Mouse (Mus musculus) cerebellum, postnatal 25 days (tissue): Measurements from ENCODE around the gene Amz2.

Source experiments
- DNase-seq, 2 experiments: peaks; one replicate each; pipeline ENCODE4 v3.0.0; 2021; ENCODE audit warnings: mixed read lengths in 2 of 2

The Amz2 gene

DNA sequence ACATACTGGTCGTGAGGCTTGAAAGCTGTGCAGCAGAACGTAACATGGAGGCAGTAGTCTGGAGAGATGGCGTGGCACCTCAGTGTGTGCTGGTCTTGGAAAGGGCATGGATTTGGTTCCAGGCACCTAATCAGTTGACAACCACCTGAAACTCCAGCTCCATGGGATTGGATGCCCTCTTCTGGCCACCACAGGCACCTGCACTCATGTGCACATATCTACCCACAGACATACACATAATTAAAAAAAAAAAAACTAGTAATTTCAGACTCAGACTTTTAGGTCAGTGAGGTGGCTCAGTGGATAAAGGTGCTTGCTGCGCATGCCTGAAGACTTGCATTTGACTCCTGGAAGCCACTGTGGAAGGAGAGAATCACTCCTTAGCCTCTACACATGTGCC, 3.5 kb upstream of the Amz2 start:
- DNase-seq: no peak

DNA sequence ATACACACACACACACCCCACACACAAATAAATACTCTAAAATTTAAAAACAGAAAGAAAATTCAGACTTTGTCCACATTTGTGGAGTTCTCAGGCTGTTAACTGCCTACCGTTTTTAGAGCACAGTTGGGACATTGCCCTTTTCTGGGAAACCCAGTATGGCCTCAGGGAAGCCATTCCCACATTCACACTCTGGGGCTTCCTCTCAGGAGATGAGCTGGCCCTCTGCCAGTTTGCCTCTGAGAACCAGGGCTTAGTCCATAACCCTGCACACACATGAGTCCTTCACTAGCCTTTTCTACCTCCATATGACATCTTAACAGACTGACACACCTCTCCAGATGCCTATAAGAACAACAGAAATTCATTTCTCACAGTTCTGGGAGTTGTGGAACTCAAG, 2.5 kb upstream of the Amz2 start:
- DNase-seq: peak in 1 of 2 experiments; percentile 41

DNA sequence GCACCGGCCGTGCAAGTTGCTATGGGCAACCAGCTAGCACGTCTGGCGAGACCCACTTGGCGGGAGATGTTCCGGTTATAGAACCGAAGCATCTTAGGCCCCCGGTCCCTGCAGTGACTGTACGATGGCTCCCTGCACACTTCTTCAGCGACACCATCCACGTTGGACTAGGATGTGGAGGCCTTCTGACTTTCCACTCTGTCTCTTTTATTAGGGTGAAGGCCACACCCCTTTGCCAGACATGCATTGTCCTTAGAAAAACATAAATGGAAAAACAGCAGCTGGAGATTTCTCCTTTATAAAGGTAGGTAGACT, 483 bp downstream of the Amz2 start:
- no peak for DNase-seq

DNA sequence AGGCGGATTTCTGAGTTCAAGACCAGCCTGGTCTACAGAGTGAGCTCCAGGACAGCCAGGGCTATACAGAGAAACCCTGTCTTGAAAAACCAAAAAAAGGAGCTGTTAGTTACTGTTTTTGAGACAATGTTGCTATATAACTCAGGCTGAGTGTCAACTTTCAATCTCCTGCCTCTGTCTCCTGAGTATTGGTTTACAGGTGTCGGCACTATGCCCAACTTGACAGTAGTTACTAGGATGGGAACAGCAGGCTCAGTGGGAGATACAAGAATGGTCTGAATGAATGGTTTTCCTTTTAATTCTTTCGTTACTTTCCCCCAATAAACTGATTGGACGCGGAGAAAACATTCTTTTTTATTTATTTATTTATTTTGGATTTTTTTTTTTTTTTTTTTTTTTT, 1.6 kb downstream of the Amz2 start:
- DNase-seq: no peak

DNA sequence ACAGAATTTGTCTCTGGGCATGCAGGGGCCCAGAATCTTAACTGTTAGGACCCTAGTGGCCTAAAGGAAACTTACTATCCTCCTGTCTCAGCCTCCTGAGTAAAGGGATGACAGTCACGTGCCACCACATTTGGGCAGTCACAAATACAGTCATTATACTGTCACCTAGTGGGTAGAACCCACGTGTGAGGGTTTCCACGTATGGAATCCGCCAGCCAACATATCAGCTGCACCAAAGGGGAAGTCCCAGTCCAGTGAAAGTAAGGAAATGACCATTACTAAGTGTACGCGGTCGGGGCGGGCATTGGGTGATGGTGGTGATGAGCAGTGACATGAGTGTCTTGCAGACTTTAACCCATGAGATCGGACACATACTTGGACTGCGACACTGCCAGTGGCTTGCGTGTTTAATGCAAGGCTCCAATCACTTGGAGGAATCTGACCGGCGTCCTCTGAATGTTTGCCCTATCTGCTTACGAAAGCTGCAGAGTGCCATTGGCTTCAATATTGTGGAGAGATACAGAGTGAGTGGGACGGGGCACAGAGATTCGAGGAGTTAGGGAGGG, 8.6 kb downstream of the Amz2 start:
- no peak for DNase-seq

DNA sequence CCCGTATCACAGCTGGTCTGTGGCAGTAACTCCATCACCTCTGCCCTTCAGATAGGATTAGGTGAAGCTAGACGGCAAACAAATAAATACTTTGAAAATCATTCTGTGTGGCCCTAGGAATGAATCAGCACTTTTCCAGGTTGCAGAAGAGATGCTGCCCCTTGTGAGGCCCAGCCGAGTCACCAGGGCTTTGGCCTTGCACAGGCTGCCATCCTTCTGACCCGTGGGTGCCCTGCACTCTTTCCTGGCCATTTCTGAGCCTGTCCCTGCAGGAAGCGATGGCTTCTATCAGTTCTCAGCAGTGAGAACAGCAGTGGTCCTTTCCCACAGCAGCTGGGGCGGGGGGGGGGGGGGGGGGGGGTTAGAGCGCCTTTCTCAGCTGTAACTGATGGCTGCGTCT, 11.1 kb downstream of the Amz2 start:
- DNase-seq: no peak

DNA sequence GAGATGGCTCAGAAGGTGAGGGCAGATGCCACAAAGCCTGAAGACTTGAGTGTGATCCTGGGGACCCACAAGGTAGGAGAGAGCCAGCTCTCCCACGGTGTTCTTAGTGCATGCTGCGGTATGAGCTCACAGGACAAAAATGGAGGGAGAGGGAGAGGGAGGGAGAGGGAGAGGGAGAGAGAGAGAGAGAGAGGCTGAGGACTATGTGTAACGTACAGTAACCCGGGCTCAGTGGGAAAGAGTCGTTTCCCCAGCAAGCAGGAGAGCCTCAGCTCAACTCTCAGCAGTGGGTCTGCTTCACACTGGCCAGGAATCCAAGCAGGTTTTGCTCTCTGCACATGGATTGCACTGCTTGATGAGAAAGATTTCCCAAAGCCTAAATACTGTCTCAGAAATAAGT, 13.5 kb downstream of the Amz2 start:
- peak in 1 of 2 experiments; percentile 31 for DNase-seq

DNA sequence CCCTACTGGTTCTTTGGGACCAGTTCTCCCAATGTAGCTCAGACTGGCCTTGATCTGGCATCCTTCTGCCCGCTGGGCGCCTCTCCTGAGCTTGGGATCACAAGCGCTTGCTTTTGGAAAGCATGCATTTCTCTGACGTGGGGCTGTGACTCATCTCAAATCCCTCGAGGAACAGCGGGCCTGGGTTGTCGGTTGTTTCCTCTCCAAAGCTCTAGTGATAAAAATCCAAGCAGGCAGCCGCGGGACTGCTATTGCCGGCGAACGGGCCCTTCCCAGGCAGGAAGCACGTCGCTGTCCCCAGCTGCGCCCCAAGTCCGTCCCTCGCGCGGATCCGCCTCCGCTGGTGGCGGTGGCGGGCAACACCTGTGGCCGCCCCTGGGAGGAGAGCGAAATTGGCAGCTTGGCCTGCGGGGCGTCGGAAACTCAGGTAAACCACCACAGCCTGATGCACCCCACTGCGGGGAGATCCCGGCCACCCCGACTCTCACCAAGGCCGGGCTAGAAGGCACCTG, 14.1 kb downstream of the Amz2 start:
- peak; percentile 71 to 75 for DNase-seq

DNA sequence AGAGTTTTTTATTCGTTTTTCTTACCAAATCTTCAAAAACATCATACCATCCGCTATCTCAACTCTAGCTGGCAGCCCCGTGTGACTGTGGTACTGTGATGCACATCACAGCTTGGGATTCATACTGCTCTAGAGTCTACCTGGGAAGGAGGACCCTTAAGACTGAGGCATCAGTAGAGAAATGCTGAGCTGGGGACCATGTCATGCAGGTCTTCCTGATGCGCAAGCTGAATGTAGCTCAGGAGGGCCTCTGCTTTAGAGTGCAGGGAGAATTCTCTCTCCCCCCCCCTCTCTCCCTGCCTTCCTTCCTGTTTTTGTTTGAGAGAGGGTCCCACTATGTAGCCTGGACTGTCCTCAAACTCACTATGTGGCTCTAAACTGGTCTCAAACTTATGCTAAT, 14.9 kb downstream of the Amz2 start:
- no peak for DNase-seq

DNA sequence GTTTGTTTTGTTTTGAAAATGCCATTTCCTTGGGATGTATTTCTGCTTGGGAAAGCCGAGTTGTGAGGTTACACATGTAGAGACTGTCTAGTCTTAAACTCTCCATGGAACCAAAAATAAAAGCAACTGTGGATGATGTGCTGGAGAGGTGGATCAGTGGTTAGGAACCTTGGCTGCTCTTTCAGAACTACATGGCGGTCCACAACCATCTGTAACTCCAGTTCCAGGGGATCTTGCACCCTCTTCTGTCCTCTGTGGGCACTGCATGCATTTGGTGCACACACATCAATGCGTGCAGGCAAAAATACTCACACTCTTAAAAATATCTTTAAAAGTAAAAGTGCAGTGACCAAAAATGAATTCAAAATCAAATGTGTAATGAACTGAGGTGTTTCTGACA, 15.4 kb downstream of the Amz2 start:
- DNase-seq: peak; percentile 32 to 62

DNA sequence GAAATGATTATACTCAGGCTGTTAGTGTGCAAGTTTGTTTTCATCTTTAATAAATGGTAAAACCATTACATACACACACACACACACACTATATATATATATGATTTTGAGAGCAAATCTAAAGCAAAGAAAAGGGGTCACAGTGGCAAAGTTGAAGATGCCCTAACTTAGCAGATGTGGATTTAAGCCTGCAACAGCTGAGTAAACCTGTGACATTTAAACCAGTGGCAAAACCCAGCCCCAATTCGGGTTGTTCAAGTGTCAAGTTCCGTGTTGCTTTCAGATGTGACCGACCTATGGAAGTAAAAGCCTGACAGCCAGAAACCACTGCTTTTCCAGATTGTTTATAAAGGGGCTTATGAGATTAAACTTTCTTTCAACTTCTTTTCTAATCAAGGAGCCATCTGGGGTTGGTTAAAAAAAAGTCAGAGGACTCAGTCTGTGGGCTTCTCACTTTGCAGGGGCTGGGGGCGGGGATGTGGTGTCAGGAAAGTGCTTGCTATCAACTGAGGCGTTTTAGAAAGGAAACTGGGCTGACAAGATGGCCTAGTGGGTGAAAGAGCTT, 16.5 kb downstream of the Amz2 start:
- DNase-seq: no peak

DNA sequence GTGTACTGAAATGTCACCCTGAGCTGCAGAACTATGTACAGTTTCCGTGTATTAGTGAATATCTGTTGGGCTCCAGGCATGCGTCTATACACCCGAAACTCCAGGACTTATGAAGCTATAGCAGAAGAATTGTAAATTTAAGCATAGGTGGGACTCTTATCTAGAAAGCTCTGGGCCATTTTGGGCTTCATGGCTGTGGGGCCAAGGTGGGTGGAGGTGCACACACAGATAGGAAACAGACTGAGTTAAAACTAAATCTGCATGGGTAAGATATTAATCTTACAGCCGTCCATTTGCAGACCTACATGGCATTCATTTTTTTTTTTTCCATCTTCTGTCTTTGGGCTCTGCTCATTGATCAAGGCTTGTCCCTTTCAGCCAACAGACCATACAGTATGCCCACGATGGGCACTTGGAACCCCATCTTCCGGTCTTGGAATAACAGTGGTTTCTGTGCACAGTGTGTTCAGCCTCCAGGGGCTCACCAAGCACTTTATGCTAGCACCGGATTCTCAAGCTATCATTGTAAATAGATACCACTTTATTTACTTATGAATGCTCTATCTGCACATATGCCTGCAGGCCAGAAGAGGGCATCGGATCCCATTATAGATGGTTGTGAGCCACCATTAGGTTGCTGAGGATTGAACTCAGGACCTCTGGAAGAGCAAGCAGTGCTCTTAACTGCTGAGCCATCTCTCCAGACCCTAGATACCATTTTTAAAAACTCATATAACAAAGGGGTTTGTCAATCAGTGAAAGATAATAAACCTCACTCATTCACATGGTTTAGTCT, 17.9 kb downstream of the Amz2 start:
- no peak for DNase-seq

DNA sequence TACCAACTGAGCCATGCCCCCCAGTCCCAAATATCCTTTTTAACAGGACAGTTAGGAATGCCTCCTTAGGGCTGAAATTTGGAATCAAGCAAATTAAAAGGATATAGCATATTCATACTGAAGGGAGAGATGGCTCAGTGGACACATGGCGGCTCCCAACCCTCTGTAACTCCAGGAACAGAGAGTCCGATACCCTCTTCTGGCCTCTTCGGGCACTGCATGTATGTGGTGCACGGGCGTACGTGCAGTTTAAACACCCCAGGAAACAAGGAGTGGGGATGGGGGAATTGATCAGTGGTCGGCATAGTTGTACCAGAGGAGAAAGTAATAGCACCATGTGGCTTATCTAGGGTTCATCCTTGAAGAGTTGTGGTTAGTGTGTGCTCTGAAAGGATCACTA, 18.9 kb downstream of the Amz2 start:
- DNase-seq: peak; percentile 44 to 68

DNA sequence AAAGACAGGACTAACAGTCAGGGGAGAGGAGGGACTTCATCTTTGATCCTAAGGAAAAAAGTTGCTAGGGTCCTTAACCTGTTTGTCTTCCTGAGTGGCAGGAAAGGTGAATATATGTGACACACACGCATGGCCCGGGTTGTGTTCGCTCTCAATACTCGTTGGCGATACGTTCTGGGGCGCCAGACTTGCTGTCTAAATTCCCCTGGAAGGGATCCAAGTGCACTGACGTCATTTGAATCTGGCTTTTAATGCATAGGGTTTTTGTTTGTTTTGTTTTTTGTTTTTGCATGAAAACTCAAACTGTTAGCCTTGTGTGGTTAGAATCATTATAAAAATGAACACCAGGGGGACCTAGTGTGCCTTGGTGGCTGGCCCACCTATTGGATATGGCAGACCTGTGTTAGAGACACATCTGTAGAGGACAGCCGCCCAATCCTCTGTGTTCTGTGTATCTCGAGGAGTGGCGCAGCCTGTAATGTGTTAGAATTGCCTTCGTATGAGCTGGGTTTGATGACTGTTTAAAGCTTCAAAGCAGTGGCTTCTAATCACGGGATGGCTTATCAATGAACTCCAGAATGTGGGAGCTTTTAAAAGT, 19.8 kb downstream of the Amz2 start:
- DNase-seq: peak in 1 of 2 experiments; percentile 36

DNA sequence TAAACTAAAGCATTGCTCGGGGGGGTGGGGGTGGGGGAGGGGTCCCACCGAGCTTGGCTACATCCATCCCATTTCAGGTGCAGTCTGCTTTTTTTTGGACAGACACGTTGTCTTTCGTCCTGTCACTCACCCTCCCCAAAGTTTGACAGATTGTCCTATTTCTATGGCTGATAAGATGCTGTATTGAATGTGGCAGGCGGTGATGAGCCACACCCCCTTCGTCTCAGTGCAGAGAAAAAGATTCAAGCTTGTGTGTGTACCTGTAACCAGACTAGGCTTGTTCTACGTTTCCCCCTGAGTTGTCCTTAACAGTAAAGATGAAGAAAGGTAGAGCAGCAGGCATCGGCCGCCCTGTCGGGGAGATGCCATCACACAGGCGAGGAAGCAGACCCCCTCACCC, 25.4 kb downstream of the Amz2 start:
- no peak for DNase-seq

DNA sequence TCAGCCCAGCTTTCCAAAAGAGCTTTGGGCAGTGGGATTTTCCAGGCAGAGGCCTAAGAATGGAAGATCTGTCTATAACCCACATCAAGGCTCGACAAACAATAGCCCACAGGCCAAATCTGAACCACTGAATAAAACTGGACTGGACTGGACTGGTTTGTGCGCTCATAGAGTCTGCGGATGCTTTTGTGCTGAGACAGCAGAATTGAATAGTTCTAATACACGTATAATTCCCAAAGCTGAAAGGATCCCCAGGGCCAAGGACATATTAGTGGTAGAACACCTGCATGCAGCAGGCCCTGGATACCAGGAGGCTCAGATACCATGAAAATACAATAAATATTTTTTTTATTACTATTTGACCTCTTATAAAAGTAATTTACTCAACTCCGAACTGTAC, 30.5 kb downstream of the Amz2 start:
- DNase-seq: no peak

DNA sequence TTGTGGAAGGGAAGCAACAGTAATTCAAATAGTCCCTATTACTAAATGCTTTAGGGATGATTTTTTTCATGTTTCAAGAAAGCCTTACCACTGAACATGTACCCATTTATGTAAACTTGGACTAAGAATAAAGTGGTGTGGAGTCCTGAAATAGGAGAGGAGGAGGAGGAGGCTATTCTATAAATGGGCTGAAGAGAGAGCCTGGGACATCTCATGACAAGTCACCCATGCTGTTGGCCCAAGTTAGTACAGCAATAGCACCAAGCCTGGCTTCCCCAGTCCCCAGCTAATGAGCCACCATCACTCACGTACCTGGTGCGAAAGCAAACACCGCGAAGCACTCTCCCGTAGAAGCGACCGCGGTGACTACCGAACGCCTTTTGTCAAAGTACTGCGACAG, 32.4 kb downstream of the Amz2 start:
- no peak for DNase-seq

DNA sequence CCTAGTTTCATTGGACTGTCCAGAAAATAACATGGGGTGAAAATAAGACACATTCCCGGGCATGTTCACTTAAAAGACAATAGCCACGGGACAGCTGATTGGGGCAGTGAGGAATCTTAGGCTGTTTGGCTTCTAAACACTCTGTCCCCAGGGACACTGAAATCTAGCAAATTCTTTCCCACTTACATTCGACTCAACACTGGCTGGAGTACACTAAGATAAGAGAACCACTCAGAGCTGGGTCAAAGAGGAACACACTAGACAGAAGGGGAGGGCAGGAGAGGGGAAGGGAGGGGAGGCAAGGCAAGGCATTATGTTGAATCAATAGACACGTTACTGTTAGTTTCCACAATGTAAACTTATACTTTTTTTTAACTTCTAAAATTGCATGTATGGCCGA, 34.8 kb downstream of the Amz2 start:
- no peak for DNase-seq

DNA sequence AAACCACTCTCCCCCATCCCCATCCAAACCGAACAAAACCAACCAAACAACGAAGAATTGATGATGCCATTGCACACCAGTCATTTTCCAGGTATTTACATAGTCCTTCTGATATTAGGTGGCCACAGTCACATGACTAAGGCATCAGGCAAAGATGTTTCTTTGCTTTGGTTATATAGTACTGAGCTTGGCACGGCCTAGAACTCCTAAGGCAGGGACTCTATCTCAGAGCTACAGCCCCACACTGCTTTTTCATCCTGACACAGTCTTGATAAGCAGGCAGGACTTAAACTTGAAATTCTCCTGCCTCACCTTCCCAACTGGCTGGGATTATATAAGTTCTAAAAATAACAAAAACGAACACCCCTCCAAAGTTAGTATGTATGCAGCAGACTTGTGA, 39.3 kb downstream of the Amz2 start:
- DNase-seq: no peak

DNA sequence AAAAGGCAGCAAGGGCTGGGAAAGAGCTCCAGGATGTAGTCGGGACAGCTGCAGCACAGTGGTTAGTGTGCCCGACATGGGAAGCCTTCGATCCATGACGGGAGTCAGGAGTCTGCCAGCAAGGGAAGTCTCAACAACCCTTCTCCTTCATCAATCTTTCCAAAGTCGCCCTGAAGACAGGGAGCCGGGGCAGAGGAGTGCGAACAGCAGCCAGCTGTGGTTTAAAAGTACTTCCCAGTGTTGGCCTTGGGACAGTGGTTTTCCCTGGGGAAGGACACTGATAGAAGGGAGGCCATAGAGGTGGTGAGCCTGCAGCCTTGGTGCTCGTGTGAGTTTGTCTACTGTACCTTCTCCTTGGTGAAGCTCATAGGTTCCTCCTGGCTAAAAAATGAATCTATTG, 41.2 kb downstream of the Amz2 start:
- no peak for DNase-seq

DNA sequence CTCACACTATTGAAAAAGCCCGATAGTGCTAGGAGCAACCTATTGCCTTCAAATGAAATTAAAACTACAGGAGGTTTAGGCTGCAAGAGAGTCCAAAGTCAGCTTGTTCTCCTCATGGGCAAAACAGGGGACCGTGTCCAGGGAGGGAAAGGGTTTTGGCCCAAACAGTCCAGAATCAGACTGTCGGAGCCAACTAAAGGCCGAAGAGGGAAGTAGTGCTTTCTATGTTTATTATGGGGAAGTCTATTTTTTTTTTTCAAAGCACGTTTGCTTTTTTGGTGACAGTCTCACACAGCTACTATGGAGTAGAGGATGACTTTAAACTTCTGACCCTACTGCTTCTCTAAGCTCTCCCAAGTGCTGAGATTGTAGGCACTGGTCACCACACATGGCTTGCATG, 42.4 kb downstream of the Amz2 start:
- no peak for DNase-seq

DNA sequence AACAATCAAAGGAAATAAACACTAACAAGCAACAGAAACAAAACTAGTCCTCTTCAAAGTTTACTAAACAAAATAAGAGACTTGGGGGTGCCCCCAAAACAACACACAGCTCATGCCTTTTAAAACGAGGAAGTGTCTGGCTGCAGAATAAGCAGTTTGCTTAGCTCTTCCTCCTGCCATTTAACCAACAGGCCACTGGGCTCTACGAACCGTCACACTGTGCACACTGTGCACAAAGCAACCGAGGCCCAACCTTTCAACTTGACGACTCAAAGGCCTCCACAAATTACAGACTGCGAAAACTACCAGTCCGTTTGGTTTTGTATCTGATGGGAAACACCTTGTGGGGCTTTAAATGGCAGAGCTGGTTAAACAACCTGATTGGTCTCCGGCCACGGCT, 44.4 kb downstream of the Amz2 start:
- peak in 1 of 2 experiments; percentile 29 for DNase-seq

DNA sequence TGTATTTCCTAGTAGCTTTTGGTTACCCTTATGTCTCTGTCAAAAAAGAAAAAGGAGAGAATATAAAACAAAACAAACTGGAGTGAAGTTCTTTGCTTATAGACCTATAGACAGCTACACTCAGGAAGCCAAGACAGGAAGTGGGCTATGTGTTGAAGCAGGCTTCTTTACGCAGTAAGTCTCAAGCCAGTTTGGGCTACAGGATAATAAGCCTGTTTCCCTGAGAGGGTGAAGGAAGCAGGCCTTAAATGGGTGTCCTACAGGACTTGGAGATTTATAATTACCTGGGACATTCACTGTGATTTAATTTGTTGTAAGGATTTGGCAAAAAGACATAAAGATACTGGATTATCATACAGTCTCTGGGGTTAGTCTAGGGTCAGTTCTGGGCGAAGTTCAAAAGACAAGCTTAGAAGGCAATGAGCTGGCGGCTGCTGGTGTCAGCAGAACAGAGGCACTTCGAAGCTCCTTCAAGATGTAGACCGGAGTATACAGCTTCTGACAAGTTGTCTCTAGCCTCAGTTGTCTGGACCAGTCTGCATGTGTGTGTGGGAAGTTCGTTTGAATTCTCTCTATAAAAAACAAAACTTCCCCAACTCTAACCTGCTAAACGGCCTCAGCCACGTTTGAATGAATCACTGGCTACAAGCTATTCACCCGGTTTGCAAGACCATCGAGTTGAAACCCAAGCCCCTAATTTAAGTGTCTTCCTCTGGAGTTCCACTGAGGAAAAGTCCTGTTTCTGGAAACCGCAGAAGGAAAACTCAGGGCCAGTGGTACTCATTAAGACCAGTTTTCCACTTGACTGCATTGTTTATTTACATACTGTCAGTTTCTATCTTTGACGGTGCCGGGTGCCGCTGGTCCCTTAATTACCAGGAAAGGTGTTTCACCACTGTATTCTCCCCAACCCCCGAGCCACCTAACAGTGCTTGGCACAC, 45.4 kb downstream of the Amz2 start:
- DNase-seq: peak in 1 of 2 experiments; percentile 44
